Mouse (Mus musculus) myocyte (in vitro differentiated cells): ENCODE results near the gene Apobec3. TPM values are rescaled to one million over a fixed set of nuclear protein-coding genes. Genes with fewer than 3 reads are reported as not detected.

Experiments
- H3K27me3 ChIP-seq: one replicate; pipeline ENCODE4 v1.6.1; 2011; ENCODE audit not compliant: control insufficient read depth, insufficient read depth, insufficient read length
- H3K36me3 ChIP-seq: one replicate; pipeline ENCODE4 v1.6.1; 2011; ENCODE audit not compliant: control insufficient read depth, insufficient read depth
- H3K4me2 ChIP-seq: one replicate; pipeline ENCODE4 v1.6.1; 2011; ENCODE audit warnings: low read depth, control low read depth
- H3K4me3 ChIP-seq: one replicate; pipeline ENCODE4 v1.5.1; 2011; ENCODE audit warnings: mild to moderate bottlenecking, control low read depth, moderate library complexity
- H3K79me2 ChIP-seq: one replicate; pipeline ENCODE4 v1.6.1; 2011; ENCODE audit not compliant: control insufficient read depth, insufficient read depth
- H3ac ChIP-seq: one replicate; pipeline ENCODE4 v1.6.1; 2011; ENCODE audit not compliant: control insufficient read depth, insufficient read length
- CEBPB ChIP-seq: IDR thresholded peaks from 2 replicates; pipeline ENCODE4 v1.6.1; 2011; ENCODE audit warnings: mild to moderate bottlenecking, moderate library complexity; ENCODE audit not compliant: poor library complexity, insufficient read depth, severe bottlenecking
- E2F4 ChIP-seq: IDR thresholded peaks from one replicate; pipeline ENCODE4 v1.6.1; 2011; ENCODE audit warnings: mild to moderate bottlenecking, control low read depth, moderate library complexity; ENCODE audit not compliant: insufficient read depth
- MAX ChIP-seq: IDR thresholded peaks from one replicate; pipeline ENCODE4 v1.6.1; 2011; ENCODE audit warnings: low read depth, mild to moderate bottlenecking, control low read depth
- MYOD1 ChIP-seq, 3 experiments: IDR thresholded peaks; one replicate each; pipeline ENCODE4 v1.6.1; 2011; ENCODE audit warnings: control low read depth in 2 of 3, low read depth in 2 of 3, mild to moderate bottlenecking in 2 of 3, moderate library complexity in 1 of 3; ENCODE audit not compliant: insufficient read length in 2 of 3, control insufficient read depth in 1 of 3
- MYOG ChIP-seq, 3 experiments: IDR thresholded peaks; one replicate each; pipeline ENCODE4 v1.6.1; 2011; ENCODE audit warnings: control low read depth in 2 of 3, low read depth in 2 of 3, mild to moderate bottlenecking in 2 of 3; ENCODE audit not compliant: insufficient read length in 2 of 3, control insufficient read depth in 1 of 3, insufficient read depth in 1 of 3
- POLR2A ChIP-seq: IDR thresholded peaks from one replicate; pipeline ENCODE4 v1.6.1; 2011; ENCODE audit warnings: low read depth, mild to moderate bottlenecking, control low read depth, moderate library complexity; ENCODE audit not compliant: insufficient read length
- POLR2AphosphoS2 ChIP-seq: IDR thresholded peaks from one replicate; pipeline ENCODE4 v1.6.1; 2011; ENCODE audit warnings: low read depth, control low read depth; ENCODE audit not compliant: insufficient read length
- REST ChIP-seq: IDR thresholded peaks from one replicate; pipeline ENCODE4 v1.6.1; 2011; ENCODE audit warnings: mild to moderate bottlenecking, control low read depth, moderate library complexity; ENCODE audit not compliant: insufficient read depth, insufficient read length
- SRF ChIP-seq: IDR thresholded peaks from one replicate; pipeline ENCODE4 v1.6.1; 2011; ENCODE audit warnings: low read depth; ENCODE audit not compliant: control insufficient read depth, insufficient read length
- TCF12 ChIP-seq: IDR thresholded peaks from one replicate; pipeline ENCODE4 v1.6.1; 2011; ENCODE audit warnings: mild to moderate bottlenecking, control low read depth; ENCODE audit not compliant: poor library complexity, insufficient read depth, severe bottlenecking
- TCF3 ChIP-seq: IDR thresholded peaks from one replicate; pipeline ENCODE4 v1.6.1; 2011; ENCODE audit warnings: low read depth, control low read depth; ENCODE audit not compliant: insufficient read length
- USF1 ChIP-seq: IDR thresholded peaks from one replicate; pipeline ENCODE4 v1.6.1; 2011; ENCODE audit warnings: low read depth, mild to moderate bottlenecking, control low read depth, moderate library complexity
- polyA plus RNA-seq: library from polyadenylated mRNA; unstranded; fragments of >200 nt; fragmentation: generic; extraction: Trizol; gene quantifications from one replicate; pipeline ENCODE4 v1.2.1, GENCODE M21; 2012; ENCODE audit warnings: missing spikeins

Gene Apobec3
- polyA plus RNA-seq, 1 experiment: 10.0 TPM

GRCm38 (mm10) chr15:79883352-79883822, 8.1 kb upstream of the Apobec3 start:
- no peak for TF ChIP-seq TCF3
- no peak for TF ChIP-seq E2F4
- no peak for TF ChIP-seq REST
- no peak for TF ChIP-seq MYOG (IDR thresholded peaks at IDR 0.05; ENCODE audit: control insufficient read depth in 1 of 3, insufficient read depth in 1 of 3, insufficient read length in 2 of 3, low read depth in 2 of 3)
- no peak for TF ChIP-seq SRF
- TF ChIP-seq POLR2AphosphoS2: peak; percentile 21
- no peak for TF ChIP-seq CEBPB
- TF ChIP-seq TCF12: no peak
- no peak for TF ChIP-seq USF1
- peak in 1 of 3 experiments; percentile 23 for TF ChIP-seq MYOD1 (IDR thresholded peaks at IDR 0.05; ENCODE audit: control insufficient read depth in 1 of 3, insufficient read length in 2 of 3, low read depth in 2 of 3)
- no peak for TF ChIP-seq MAX
- TF ChIP-seq POLR2A: peak; percentile 75

GRCm38 (mm10) chr15:79884820-79885219, 6.6 kb upstream of the Apobec3 start:
- no peak overlapping the region for H3K4me3 ChIP-seq
- H3K4me2 ChIP-seq: no peak overlapping the region
- TF ChIP-seq E2F4 (no peak), USF1 (no peak), REST (no peak), MYOD1 (IDR thresholded peaks at IDR 0.05; ENCODE audit: control insufficient read depth in 1 of 3, insufficient read length in 2 of 3, low read depth in 2 of 3) (no peak), MAX (no peak), TCF3 (no peak), TCF12 (no peak), SRF (no peak), POLR2A (no peak), MYOG (IDR thresholded peaks at IDR 0.05; ENCODE audit: control insufficient read depth in 1 of 3, insufficient read depth in 1 of 3, insufficient read length in 2 of 3, low read depth in 2 of 3) (no peak), POLR2AphosphoS2 (no peak), CEBPB (no peak)
- H3K79me2 ChIP-seq: no peaks in the 10 kb centered on the region
- H3K36me3 ChIP-seq: no peaks in the 10 kb centered on the region
- H3ac ChIP-seq: no peak overlapping the region
- H3K27me3 ChIP-seq: no peaks in the 10 kb centered on the region

More at GRCm38 (mm10) chr15:79883352-79883822, 8.1 kb upstream of the Apobec3 start:
- peak overlapping the region; percentile 90 for H3K4me2 ChIP-seq
- H3K36me3 ChIP-seq: no peaks in the 10 kb centered on the region
- no peaks in the 10 kb centered on the region for H3K79me2 ChIP-seq
- no peak overlapping the region for H3ac ChIP-seq
- H3K27me3 ChIP-seq: no peaks in the 10 kb centered on the region
- peak overlapping the region; percentile 33 for H3K4me3 ChIP-seq

DNA sequence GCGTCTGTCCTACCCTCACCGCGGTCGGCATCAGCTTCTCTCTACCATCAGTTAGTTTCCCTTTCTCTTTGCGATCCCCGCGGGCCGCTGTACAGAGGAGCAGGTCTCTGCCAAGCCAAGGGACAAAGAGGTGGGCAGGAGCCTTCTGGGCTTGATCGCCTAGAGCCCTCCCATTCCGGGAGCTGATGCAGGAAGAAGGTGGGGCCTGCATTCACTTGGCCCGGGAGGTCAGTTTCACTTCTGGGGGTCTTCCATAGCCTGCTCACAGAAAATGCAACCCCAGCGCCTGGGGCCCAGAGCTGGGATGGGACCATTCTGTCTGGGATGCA, 718 bp downstream of the Apobec3 start:
- peak overlapping the region; percentile 64 for H3K4me3 ChIP-seq
- peak; percentile 21 for TF ChIP-seq POLR2A
- TF ChIP-seq SRF: no peak
- TF ChIP-seq POLR2AphosphoS2: peak; percentile 26
- TF ChIP-seq REST: no peak
- no peaks in the 10 kb centered on the region for H3K36me3 ChIP-seq
- peak overlapping the region; percentile 99 for H3K4me2 ChIP-seq
- peaks cover 4% of the 10 kb centered on the region for H3K79me2 ChIP-seq
- H3ac ChIP-seq: no peak overlapping the region
- H3K27me3 ChIP-seq: no peaks in the 10 kb centered on the region

GRCm38 (mm10) chr15:79892995-79893823, 1.8 kb downstream of the Apobec3 start:
- Histone ChIP-seq H3K79me2 (peaks cover 4% of the 10 kb centered on the region), H3ac (no peak overlapping the region), H3K36me3 (no peaks in the 10 kb centered on the region), H3K4me2 (peak overlapping the region; percentile 99), H3K4me3 (peak overlapping the region; percentile 64), H3K27me3 (no peaks in the 10 kb centered on the region)
- no peak for TF ChIP-seq POLR2AphosphoS2
- TF ChIP-seq TCF3: no peak
- TF ChIP-seq E2F4: no peak

DNA sequence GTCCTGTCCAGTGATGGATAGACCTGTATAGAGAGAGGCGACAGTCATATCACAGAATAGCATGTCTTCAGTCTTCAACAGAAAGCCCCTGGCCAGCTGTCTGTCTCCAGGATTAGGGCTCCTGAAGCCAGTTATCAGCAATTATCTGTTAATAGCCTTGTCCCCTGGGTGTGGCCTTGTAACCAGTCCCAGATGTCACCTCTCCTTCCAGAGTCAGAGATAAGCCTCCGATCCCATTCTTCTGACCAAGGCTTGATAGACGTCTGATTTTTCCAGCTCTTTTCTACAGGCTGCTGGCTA, 2.3 kb downstream of the Apobec3 start:
- Histone ChIP-seq H3K27me3 (no peaks in the 10 kb centered on the region), H3K4me3 (no peak overlapping the region), H3K79me2 (peaks cover 4% of the 10 kb centered on the region), H3K4me2 (peak overlapping the region; percentile 38), H3K36me3 (no peaks in the 10 kb centered on the region), H3ac (no peak overlapping the region)
- TF ChIP-seq TCF3 (no peak), REST (no peak), SRF (no peak), MYOD1 (IDR thresholded peaks at IDR 0.05; ENCODE audit: control insufficient read depth in 1 of 3, insufficient read length in 2 of 3, low read depth in 2 of 3) (no peak), MAX (no peak), MYOG (IDR thresholded peaks at IDR 0.05; ENCODE audit: control insufficient read depth in 1 of 3, insufficient read depth in 1 of 3, insufficient read length in 2 of 3, low read depth in 2 of 3) (no peak), USF1 (no peak), TCF12 (no peak), E2F4 (no peak), CEBPB (no peak), POLR2AphosphoS2 (no peak), POLR2A (no peak)
